Comparison of ENCODE assay signal across 33 mouse cellular contexts in the genomic region with DNA sequence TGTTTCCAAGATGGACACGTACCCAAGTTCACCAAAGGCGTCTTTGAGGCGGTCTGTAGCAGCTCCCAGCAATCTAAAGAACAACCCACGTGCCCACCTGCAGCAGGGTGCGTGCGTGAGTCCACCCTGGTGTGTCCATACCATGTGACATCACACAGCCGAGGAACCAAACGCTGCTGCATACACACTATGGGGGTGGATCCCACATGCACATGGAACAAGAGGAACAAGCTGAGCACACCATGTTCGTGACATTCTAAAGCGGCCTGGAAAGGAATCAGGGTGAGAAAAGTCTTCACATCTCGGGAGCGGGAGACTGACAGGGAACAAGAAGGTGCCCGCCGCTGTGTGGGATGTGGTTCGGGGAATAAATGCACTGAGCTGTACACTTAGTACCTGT. TPM values are rescaled to one million over a fixed set of nuclear protein-coding genes. Genes with fewer than 3 reads are reported as not detected.
"Had no signal": no experiment of that assay in that cellular context is flagged by ENCODE, and none has a peak within 500 bp of the region (broad histone marks: within the 10 kb centered on the region; RNA-seq: fewer than 3 reads in every experiment).

No protein-coding gene starts in this region.

- H3K27ac ChIP-seq: gastrocnemius, adult 2 months; heart, embryonic 10.5 days; hindbrain, embryonic 10.5 days; hindbrain, embryonic 12.5 days; hindbrain, embryonic 14.5 days; intestine, embryonic 15.5 days; limb, embryonic 10.5 days; limb, embryonic 12.5 days; liver, embryonic 13.5 days had no signal

- H3K4me3 ChIP-seq: gastrocnemius, adult 2 months; heart, embryonic 10.5 days; heart, embryonic 12.5 days; hindbrain, embryonic 10.5 days; hindbrain, embryonic 12.5 days; intestine, embryonic 15.5 days; limb, embryonic 10.5 days; limb, embryonic 12.5 days; liver, embryonic 13.5 days had no signal

- DNase-seq: gastrocnemius, adult 2 months; gastrocnemius, postnatal 10 days; gastrocnemius, postnatal 25 days; heart, adult 18-20 months; heart, postnatal 10 days; heart, postnatal 4 days; kidney, adult 18-20 months; kidney, adult 8-10 months; kidney, postnatal 10 days; kidney, postnatal 25 days; kidney, postnatal 4 days; liver; liver, embryonic 13.5 days had no signal

- ATAC-seq: hindbrain, embryonic 16.5 days; inflammation-experienced regulatory T-cells, adult 6 months; intestine, embryonic 15.5 days; intestine, postnatal 0 days had no signal

RNA-seq across cellular contexts. Expression of a gene that starts 34.6 kb away (rescaled TPM):
- total RNA-seq: gastrocnemius, adult 2 months; gastrocnemius, postnatal 10 days; gastrocnemius, postnatal 4 days; granulocyte monocyte progenitor cell, adult 5-6 weeks; heart, adult 18-20 months; heart, adult 8-10 months; heart, postnatal 10 days; heart, postnatal 25 days; heart, postnatal 4 days; layer of hippocampus, adult 18-20 months; layer of hippocampus, postnatal 10 days; layer of hippocampus, postnatal 25 days; left cerebral cortex, postnatal 14 days; left cerebral cortex, postnatal 36 days had no signal
